Mouse (Mus musculus) urinary bladder, postnatal 4 days (tissue): ENCODE measurements around the gene B230219D22Rik.

Experiments
- DNase-seq, 2 experiments: peaks; one replicate each; pipeline ENCODE4 v3.0.0; 2021 to 2022; ENCODE audit warnings: low spot score in 2 of 2

Gene B230219D22Rik

GRCm38 (mm10) chr13:55726598-55727119 lies 33.7 kb downstream of the B230219D22Rik start:
- DNase-seq: no peak

DNA sequence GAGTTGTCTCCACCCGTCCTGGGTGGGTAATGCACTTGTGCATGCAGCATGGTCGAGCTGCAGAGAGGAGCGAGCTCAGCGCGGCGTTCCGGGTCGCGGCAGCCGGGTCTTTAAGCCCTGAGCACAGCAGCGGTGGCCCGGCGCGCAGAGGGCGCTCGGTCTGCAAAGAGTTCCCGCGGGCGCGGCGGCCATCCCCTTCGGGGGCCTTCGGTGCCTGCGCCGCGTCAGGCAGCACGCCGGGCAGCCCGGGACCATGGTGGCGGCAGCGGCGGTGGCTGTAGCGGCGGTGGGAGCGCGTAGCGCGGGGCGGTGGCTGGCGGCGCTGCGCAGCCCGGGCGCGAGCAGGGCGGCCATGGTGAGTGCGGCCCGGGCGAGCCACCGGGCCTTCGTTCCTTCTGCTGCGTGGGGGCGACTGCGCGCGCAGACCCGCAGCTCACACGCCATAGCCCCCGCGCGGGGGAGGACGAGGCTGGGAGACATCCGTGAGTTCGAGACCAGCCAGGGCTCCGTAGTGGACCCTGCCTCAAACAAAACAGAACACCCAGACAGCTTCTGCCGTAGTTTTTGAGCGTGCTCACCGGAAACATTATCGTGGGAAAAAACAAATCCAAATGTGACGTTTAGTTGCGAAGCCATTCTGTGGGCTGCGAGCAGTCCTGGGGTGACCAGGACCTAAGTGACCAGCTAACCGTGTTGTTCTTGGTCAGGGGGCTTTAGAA lies 34.4 kb downstream of the B230219D22Rik start, which contains the start of gene Pcbd2:
TSS of gene Pcbd2 (plus strand) at position 249 of the 719 bp plus-strand sequence.
- DNase-seq: peak; percentile 83 to 86

DNA sequence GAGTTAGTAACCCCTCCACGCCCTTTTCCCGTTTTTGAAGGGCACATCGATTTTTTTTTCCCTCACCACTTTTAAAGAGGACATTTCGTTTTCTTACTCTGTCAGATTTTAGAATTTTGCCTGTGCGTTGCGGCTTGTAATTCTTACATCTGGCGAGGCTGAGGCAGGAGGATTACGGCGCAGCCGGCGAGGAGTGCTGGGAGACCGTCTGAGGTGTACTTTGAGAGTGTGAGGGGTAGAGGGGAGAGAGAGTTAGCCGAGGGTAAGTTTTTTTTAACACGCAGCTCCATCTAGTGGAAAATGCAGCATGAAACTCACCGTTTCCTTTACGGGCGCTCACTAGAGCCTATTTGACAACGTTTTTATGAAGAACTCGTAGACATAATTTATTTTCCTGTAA lies 34.9 kb downstream of the B230219D22Rik start:
- peak in 1 of 2 experiments; percentile 57 for DNase-seq

DNA sequence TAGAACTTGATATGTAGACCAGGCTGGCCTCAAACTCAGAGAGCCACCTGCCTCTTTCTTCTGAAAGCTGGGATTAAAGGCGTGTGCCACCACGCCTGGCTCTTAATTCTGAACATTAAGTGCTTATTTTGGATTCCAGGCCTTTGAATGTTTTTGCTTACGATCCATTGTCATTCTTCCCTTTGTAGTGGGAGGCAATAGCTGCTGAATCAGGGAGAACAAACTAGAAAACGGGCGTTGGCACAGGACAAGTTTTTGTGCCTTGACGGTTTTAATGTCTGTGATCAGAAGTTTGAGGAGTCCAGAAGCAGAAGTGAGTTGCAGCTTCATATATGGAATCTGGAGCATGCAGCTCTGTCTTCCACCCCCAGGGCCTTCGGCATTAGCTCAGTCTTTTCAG lies 37.8 kb downstream of the B230219D22Rik start:
- no peak for DNase-seq

- no peak for DNase-seq
These were observed 39.2 kb downstream of the B230219D22Rik start for GRCm38 (mm10) chr13:55732121-55732520.

DNA sequence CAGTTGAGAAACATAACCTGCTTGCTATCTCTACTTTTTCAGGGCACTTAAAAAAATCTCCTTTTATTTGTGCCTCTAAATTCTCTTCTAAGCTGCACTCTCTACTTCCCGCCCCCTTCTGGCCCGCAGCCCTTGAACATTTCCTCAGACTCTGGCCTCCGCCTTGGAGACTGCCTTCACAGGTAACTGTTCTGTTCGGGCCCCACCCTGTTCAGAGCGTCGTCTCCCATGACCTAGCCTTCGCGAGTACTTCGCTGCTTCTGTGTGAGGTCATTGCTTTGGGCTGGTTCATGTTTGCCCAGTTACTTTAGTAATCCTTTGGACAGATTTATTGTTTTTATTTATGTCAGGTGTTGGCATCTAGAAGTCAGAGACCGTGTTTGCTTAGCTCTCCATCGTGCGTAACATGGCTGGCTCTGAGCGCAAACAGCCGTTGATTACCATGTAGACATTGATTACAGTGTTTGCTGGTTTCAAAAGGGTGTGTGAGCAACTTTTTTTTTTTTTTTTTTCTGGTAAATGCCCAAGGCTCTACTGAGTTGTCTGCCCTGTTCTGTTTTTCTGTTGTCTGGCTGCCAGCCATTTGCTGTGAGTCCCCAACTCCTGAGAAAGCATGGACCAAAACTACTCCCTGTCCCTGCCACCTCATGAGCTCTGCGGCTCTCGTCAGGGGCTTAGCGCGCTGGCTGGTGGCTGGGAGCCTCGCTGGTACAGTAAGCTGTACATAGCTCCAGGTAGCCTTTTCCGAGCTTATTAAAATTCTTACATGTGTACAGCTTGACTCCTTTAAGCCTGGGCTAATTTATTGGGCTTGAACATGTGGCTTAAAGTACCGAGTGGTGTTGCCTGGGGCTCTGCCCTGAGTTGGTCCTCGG lies 40.9 kb downstream of the B230219D22Rik start:
- DNase-seq: no peak

- DNase-seq: no peak
These were observed 45.0 kb downstream of the B230219D22Rik start for GRCm38 (mm10) chr13:55737885-55738284.

GRCm38 (mm10) chr13:55742306-55742705 lies 49.4 kb downstream of the B230219D22Rik start:
- no peak for DNase-seq
